Mouse (Mus musculus) erythroblast, embryonic 14.5 days (primary cell): Measurements from ENCODE around the gene Tceanc.

Source experiments
- GATA1 ChIP-seq: IDR thresholded peaks from 2 replicates; pipeline ENCODE4 v1.6.1; 2012; ENCODE audit warnings: low read length, inconsistent platforms, mixed read lengths
- TAL1 ChIP-seq: IDR thresholded peaks from 3 replicates; pipeline ENCODE4 v1.6.1; 2012; ENCODE audit warnings: low read length, inconsistent platforms, mixed read lengths

DNA sequence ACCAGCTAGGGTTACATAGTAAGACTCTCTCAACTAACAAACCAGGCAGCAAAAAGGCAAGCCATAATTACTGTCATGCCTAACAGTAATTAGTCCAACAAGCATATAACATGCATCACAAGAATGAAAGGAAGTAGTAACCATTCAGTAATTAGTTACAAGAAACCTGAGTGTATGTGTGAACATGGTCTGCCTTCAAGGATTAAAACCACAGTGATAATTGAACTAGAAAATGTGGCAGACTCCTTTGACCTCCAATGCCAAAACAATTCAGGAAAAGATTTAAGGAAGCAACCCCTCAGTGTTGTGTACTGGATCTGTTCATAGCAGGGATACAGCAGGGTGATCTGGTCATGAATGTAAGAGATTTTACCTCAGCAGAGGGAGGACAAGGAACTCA lies 7.3 kb downstream of the Tceanc start:
- TF ChIP-seq GATA1 (no peak), TAL1 (no peak)
